Mouse (Mus musculus) thymus, postnatal 4 days (tissue): ENCODE data around the gene Utrn.
A peak's percentile ranks its signal among the peaks of the same experiment; 100 is the strongest.

Source experiments
- DNase-seq: peaks from one replicate; pipeline ENCODE4 v3.0.0; 2021

Utrn gene

DNA sequence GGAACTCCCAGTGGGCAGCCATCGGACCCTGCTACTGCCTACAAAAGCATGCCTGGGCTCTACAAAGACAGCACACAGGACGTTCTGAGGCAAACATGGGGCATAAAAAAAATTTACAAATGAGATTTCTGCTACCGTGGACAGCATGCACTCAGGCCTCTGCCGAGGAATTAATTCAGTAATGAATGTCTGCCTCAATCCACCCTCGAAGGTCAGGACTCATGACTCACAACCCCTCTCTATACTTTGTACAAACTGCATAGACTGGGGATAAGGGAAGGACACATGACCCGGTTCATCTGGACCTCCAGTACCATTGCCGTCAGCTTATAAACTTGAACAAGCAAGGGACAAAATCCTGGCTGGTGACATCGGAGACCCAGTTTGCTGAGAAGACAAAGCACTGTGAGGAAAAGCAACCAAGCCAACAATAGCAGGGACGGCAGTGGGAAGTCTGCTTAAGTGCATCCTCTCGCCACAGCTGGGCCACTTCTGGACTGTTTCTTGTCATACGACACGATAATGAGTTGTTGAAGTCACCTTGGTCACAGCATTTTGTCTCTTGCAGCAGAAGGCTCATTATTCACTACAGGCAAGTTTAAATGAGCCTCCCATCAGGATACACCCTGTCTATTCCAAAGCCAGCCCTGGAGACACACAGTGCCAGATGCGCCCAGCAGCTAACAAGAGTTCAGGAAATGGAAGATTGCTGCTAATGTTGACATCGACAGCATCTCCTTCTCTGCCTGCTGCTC lies 144.7 kb downstream of the Utrn start:
- DNase-seq: no peak

DNA sequence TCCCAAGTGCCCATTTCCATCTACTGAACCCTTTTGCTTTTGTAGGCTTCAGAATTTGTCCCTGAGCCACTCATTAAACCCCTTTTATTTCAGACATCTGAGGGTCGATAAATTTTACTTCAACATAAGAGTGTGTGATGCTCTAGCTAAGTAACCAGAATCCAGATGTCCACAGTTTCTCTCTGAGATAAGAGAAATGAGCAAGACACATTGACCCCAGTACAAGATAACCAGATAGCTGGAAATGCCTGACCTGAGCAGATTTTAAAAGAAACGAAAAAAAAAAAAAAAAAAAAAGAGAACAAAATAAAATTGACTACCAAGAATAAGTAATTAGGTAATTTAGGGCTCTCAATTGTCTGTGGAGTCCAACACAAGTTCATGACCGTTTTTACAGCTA lies 145.9 kb downstream of the Utrn start:
- DNase-seq: no peak

DNA sequence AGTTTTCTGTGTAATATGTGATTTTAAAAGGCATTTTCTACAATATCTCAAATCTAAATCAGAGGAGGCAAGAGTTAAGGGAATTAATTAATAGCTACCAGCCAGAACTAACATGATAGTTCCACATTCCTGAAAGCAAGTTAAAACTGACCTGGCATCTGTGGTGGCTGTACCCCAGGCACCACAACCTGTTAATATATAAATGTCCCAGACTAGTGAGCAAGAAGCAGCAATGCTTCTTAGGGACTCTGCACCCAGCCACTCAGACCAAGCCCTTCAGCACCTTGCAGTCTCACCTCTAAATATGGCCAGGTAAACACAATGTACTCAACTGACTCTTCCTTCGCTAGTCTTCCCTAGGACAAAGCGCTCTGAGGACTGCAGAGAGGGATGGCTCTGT lies 147.1 kb downstream of the Utrn start:
- no peak for DNase-seq

DNA sequence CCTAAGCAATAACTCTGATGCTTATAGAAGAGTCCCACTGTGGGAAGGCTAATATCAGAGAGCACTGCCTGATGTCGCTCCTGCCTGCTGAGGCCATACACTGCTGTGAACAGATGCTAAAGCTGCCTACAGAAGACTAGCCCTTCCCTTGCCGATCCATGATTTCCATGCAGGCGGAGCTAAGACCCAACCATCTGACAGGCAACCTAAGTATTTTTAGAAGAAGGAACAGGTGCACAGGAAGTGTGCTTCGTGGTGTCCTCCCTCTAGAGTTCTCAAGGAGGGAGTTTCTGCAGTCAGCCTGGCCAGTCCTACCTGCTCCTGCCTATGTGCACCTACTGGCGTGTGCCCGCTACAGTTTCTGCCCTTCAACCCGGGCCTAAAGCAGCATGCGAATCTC lies 150.8 kb downstream of the Utrn start:
- no peak for DNase-seq

DNA sequence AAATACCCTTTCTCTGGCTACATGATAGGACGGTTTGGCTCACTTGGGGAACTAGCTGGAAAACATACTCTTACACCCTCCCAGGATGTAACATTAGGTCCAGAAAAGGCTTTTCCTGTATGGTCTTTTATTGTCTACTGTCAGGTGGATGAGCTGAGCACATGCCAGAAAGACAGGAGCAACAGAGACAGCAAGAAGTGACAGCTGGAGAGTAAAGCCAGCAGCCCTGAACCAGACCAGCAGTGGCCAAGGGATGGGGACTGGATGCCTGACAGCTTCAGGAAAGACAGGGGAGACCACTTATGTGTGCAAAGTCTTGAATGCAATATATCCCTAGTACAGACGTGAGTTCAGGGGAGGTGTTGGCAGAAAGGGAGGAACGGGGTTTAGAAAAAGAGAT lies 151.8 kb downstream of the Utrn start:
- DNase-seq: no peak

DNA sequence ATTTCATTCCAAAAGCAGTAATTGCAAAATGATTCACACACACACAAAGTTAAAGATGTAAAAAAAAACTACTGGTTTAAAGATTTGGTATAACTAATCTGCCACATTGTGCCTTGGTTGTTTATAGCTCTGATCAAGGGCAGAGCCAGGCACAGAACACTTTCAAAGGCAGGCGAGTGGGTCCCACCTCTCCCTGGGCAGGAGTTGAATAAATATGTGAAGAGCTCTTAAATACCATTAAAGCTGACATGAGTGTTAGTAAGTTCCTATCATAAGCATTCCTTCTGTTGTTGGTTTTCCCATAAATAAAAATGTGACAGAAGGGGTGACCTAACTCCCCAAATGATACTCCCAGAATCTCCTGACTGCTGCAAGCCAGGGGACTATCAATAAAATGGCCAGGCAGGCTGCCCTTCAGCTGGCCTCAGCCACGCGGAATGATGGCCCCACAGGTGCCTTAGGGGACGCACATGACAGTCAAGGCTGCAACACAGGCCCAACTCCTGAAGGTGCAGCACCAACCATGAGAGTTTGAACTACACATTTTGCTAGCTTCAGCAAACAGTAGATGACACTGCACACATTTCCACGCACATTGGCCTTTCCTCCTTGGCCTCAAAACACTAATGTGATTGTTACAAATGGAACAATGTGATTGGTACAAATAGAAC lies 152.4 kb downstream of the Utrn start:
- no peak for DNase-seq

DNA sequence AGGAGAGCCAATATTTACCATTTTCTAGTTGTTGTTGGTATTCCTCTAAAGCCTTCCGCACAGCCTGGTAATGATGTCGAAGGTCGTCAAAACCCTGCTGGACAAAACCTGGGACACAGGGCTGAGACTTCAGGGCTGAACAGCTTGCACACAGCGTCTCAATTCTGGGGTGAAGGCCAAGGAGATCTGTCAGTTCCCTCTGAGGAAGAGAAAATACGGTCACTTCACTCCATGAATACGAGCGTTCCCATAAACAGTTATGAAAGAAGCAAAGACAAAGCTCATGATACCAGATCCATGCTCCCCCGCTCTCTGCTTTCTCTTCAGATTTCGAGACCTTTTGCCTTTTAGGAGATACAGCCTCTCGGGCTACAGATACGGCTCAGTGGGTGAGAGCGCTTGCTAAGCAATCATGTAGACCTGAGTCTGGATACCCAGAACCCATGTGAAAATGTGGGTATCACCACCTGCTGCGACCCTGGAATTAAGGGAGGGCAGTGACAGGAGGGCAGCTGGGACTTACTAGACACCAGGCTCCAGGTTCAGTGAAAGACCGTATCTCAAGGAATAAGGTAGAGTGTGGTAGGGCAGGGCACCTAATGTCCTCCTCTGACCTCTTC lies 155.8 kb downstream of the Utrn start:
- DNase-seq: no peak

DNA sequence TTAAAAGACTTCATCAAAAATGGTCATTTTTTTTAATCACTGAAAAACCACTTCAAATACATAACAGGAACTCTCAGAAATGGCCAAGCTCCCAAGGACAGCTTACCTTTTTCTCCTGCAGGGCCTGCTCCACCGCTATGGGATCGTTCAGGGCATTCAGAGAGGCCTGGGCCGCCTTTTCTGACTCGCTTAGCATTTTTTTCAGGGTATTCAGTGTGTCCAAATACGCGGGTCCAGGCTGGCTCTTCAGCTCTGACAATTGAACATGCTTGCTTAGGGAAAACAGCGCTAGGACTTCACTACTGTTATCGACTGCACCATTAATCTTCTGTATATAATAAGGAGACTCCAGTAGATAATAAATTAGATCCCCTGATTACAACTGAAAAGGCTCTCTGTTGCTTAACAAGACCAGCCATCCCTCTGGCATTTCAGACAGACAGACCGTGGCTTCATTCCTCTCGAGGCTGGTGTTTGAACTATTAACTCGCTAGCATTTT lies 157.8 kb downstream of the Utrn start:
- no peak for DNase-seq

DNA sequence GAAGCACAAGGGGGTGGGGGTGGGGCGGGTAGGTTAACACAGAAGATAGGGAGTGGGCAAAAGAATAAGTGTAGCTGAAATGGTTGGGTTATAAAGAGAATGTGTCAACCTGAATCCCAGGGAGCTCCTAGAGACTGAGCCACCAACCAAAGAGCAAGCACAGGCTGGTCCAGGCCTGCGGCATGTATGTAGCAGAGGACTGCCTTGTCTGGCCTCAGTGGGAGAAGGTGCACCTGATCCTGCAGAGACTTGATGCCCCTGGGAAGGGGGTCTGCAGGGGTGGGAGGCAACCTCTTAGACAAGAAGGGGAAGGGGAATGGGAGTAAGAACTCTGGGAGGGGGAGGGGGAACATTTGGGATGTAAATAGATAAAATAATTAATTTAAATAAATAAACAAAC lies 162.6 kb downstream of the Utrn start:
- DNase-seq: no peak

DNA sequence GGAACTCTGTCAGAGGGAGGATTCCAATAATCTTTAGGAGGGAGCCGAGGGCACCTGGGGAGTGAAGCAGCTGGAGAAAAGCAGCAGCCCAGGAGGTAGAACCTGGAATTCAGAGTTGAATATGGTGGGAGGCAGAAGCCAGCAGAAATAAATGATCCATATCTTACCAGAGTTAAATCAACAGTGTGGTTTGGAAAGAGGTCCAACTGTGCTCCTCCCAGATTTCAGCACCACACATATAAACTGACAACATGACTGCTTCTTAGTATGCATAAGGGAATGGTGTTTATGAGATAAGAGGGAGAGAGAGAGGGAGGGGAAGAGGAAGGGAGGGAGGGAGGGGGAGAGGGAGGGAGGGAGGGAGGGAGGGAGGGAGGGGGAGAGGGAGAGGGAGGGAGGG lies 163.2 kb downstream of the Utrn start:
- DNase-seq: no peak

DNA sequence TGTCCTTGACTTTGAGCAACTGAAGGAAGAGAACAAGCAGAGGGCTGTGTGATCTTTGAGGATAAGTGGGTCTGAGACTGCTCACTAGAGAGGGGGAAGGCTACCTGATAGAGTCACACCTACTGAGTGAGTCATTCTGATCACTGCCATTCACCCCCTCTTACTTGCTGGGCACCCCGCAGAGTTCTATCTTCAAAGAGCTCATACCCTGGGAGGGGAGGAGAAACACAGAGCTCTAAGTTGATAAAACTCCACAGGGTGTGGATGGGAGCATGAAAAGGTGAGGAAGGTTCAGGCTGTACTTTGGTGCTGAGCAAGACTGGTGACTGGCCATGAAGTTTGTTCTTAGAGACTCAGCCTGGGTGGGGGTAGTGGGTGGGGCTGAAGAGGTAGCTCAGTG lies 164.9 kb downstream of the Utrn start:
- no peak for DNase-seq

DNA sequence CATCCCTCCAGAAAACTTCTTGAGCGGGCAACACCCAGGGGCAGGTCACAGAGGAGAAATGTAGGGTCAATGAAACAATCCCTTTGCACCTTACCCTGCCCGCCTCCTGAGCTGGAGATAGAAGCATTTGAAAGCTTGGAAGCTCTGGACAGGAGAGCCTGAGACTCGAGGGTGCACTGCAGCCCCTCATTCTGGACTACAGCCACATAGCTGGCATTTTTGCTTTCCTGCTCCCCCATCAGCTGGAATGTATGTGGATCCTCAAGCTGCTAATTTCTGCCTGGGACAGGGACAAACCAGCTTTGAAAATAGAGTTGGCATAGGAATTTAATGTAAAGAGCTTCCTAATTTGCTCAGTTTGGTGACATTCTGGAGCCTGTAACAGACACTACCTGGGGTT lies 165.6 kb downstream of the Utrn start:
- no peak for DNase-seq

DNA sequence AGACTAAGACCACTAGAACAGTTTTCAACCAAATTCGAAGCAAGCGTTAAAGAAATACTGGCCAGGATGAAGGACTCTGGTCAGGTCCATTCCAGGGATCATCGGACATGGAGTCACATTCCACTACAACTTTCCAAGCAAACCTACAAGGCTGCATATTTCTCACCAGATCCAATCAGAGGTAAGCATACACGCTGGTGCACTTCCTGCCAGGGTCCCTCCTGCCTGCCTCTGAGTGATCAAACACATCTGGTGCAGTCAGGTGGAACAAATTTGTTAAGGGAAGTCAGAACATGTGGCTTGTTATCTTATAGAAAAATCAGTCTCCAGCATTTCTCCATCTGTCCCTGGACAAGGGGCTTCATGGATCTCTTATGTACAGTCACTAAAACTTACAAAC lies 167.0 kb downstream of the Utrn start:
- no peak for DNase-seq

DNA sequence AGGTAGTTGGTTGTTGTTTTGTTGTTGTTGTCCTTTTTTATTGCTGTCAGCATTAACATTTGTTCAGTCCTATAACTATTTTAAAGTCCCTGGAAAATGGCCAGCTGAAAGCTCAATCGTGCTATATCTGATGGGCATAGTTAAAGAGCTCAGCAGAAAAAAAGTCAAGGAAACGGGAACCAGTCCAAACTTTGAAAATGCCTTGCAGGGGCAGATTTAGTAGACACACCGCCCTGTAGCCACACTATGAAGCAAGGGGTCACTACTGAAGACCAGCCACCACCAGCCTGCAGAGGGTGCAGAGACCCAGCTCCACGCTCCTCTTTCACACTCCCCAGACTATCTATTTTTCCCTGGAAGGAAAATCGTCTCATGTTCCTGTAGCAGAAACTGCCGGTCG lies 167.5 kb downstream of the Utrn start:
- DNase-seq: no peak

DNA sequence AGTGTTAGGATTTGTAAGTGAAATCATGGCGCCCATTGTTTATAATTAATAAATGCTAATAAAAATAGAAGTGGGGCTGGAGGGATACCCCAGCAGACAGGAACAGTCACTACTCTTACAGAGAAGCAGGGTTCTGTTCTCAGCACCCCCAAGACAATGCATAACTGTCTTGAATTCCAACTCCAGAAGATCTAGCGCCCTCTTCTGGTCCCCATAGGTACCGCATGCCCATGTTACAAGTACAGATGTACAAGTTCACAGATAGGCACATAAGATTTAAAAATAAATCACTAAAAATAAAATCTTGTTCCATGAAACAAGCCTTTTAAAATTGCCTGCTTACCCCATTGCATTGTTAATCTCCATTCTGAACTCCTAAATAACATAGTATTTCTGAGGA lies 168.6 kb downstream of the Utrn start:
- peak; percentile 54 for DNase-seq

DNA sequence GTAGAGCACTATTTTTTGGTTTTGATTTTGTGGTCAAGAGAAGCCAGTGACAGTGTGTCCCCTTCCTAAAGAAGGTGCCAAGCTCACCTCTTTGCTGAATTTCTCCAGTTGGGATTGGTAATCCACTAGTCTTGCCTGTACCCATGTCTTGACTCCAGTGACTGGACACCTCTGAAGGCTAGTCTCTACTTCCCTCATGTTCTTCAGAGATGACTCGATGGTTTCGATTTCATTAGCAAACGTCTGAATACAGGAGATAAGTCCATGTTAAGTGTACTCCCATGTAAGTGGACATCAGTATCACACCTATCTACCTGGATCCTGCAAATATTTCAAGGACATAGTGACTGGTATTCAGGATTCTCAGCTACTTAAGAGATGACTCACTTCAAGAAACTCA lies 171.3 kb downstream of the Utrn start:
- DNase-seq: no peak

DNA sequence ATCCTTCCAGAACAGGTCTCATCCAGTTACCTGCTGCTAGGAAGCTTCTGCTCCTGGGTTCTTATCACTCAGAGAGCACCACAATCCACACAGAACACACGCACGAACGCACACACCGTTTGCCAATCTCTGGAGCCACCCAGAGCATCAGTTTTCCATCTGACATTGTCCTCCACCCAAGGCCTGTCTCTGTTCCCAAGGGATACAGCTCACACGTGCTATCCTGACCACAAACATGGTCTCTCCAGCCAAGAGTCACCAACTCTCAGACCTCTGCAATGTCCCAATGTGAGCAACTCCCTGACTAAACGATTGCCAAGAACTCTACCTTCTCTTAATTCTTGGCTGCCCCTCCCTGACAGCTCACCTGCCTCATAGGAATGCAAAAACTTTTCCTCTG lies 172.5 kb downstream of the Utrn start:
- DNase-seq: no peak

DNA sequence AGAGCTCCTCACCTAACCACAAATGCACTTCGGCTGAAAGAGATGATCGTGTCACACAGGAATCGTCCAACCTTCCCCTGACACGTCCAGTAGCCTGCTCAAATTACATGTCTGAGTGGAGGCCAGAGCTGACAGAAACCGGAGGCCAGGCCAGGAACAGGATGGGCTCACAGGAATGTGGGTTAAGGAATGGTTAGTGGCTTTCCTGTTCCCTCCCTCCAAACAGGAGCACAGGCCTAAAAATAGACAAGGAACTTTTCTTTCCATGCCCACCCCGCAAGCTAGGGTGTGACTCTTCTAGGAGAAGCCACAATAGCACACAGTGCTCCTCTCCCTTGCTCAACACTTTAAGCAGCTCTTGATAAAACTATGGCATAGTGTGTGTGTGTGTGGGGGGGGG lies 174.4 kb downstream of the Utrn start:
- no peak for DNase-seq

DNA sequence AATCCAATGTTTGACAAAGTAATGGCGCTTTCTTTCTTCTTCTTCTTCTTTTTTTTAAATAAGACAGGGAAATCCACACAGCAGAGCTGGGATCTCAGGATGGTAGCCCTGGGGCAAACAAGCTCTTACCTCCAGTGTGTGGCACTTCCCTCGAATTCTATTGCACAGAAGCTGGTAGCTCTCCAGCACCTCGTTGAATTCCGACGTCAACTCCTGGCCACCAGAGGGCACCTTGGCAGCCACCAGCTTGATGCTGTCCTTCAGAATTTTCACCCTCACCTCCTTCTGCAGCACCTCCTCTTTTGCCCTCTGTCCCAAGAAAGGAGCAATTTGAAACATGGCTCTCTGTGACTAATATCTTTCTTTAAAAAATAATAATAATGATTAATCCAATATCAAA lies 178.6 kb downstream of the Utrn start:
- peak; percentile 85 for DNase-seq

DNA sequence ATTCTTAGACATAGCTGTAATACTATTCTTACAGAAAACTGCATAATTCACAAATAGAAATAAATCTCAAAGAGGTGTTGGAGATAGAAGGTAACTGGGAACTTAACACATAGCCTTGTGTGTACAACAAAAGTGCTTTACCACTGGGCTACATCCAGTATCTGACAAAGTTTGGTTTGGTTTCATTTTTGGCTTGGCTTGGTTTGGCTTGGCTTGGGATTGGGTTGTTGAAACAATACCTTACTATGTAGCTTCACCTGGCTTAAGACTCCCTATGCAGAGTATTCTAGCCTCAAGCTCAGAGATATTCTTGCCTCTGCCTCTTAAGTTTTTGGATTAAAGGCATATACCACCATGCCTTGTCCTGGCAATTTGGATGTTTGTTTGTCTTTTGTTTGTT lies 183.5 kb downstream of the Utrn start:
- no peak for DNase-seq

DNA sequence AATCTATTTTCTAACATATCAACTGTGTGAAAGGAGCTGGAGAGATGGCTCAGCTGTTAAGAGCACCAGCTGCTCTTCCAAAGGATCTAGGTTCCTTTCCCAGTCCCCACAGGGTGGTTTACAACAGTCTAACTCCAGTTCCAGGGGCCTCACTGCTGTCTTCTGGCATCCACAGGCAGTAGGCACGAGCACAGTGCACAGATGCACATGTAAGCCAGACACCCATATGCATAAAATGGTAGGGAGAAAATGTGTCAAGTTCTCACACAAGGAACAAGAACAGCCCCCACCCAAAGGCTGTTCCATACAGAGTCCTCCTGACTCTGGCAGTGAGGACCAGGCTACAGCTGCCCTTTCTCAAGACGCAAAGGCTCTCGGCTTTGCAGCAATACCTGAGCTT lies 185.1 kb downstream of the Utrn start:
- no peak for DNase-seq

DNA sequence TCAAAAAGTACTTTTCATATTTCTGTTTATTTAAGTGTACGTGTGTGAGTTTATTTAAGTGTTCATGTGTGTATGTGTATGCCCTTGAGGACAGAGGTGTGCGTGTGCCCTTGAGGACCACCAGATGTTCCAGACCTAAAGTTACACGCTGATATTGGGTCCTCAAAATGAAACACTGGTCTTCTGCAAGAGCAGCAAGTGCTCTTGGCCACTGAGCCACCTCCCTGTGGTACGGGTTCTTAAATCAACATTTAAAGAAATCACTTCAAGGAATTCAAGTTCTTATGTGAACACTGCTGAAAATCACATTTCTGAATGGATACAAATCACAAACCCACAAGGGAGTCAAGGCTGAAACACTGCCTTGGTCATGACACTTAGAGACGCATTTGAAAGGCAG lies 195.9 kb downstream of the Utrn start:
- no peak for DNase-seq

DNA sequence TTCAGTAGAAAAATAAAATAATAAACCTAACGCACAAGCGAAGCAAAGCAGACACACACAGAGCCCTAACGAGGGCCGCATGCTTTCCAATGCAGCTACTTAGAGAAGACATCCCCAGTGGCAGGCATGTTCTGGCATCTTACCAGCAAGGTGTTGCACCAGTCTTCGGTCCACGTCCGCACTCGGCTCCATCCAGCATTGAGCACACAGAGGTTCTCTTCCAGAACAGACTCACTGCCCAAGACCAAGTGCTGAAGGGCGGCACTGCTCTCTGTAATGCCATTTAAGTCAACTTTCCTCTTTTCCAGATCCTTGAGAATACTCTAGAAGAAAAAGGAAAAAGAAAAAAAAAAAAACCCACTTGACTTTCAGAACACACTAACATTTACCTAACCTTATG lies 197.6 kb downstream of the Utrn start:
- no peak for DNase-seq

DNA sequence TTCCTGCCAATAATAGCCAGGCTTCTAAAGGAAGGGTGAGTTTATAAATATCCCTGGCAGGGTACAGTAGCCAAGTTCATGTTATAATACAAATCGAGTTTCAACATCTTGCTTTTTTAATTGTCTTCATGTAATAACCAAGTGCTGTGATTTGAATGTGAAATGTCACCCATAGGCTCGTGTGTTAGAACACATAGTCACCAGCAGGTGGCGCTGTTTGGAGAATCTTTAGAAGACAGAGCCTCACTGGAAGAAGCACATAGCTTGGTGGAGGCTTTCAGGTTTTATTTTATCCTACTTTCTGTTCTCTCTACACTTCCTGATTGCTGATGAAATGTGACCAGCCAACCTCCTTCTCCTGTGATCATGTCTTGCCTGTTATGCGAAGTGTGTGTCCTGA lies 207.1 kb downstream of the Utrn start:
- no peak for DNase-seq
